Mouse (Mus musculus): ENCODE data around the gene Nrp2.

The Nrp2 gene

DNA sequence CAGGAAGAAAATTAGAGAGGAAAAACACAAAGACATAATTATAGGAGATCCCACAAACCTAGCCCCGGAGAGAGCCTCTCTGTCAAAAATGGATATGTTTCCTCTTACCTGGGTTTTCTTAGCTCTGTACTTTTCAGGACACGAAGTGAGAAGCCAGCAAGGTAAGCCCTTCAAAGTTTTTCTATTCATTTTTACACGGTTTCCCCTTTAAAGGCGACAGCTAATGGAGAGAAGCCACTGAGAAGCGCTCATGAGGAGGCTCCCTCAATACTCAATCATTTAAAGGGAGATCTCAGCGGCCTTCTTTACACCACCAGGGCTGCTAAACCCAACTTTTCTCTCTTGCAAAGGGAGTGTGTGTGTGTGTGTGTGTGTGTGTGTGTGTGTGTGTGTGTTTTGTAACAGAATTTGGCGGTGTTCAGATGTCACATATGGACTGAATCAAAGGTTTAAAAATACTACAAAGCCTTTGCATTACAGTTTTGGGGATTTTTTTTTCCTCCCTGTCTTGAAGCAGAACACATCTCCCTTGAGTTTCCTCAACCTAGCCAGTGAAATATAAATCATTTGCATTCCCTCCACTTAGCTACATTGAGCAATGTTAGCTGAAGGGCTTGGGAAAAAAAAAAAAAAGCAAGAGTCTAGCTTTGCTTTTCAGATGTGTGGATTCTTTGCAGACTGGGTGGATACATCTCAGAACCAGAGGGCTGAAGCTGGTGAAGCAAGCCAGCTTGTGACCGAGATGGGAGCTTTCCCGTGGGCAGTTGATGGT, 1.2 kb downstream of the Nrp2 start:
- in situ Hi-C loops (cut with MboI; ENCODE audit: unreplicated experiment in 2 of 2) = no loop called here

DNA sequence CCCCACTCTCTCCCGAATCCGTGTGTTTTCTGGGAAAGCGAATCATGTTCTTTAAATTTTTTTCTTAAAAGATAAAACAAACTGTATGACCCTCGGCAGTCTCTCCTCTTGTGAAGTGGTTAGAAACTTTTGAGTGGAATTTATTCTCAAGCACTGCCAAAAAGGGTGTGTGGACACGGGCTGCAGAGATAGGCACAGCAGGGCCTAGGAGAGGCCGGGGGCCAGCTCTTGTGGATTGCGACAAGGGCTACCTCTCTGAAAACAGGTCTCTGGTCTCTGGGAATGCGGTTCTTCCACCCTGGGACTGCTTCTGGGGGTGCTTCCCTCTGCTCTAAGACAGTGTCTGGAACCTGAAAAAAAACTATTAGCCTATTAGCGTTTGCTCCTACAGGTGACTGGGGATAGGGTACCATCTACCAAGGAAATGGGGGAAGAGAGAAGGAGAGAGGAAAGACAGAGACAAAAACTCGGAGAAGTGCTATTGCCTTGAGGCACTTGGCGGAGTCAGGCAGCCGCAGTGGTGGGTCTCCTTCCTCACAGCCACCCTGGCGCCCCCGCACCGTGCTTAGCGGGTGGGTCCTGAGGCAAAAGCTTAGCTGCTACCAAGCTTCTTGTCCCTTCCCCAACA, 1.9 kb downstream of the Nrp2 start:
- in situ Hi-C loops (cut with MboI; ENCODE audit: unreplicated experiment in 2 of 2) = no loop called here

DNA sequence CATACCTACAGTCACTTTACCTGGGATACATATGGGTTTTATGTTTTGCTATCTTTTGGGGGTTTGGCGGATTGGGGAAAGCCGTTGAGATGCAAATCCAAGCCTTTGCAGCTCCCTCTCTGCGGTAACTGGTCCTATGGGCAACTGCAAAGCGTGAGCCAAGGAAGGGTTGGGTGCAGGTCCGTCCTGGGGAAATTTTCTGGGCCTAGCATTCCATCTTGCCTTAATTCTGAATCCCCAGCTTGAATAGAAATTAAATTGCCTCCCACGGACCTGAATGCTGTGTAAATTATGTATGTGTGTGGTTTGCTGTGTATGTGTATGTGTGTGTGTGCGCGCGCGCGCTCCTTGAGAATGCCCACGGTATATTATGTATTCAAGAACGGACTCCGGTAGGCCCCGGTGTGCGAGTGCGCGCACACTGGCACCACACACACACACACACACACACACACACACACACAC, 2.5 kb downstream of the Nrp2 start:
- in situ Hi-C loops (cut with MboI; ENCODE audit: unreplicated experiment in 2 of 2) = no loop called here

DNA sequence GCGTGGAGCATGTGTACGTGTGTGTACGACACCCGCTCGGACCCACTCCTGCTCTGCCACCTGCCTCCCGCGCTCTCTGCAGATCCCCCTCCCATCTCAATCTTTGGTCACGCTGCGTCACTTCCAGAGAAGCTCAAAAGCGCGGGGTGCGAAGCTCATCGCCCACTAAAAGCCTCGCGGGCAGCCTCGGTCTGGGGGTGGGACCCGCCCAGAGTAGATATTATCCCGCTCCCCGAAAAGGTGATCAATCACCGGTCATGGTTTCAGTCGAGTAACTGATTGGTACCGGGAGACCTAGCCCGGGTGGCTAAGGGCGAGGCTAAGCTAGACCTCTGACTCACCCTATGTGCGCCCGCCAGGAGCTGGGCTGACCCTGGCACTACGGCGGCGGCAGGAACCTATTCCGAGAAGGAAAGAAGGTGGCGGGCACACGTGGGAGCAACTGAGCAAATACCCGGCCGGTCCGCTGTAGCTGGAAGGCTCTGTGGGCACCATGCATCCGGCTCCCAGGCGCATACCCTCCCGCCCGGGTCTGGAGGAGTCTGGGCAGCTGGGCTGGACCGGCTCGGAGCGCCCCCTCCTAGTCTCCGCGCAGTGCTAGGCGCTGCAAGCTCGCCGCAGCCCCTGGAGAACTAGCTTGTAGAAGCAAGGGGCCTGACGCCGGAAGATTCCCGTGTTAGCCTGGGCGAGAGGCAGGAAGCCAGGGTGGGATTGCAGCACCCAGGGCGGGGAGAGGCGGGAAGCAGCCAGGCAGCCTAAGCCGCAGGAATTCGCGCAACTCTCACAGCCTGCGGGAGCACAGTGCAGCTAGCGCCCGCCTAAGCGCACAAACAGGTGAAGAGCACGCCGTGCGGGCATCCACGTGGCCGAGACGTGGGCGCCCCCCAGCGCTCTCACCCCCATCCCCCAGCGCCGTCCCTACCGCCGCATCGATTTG, 3.3 kb downstream of the Nrp2 start:
- in situ Hi-C loops (cut with MboI; ENCODE audit: unreplicated experiment in 2 of 2) = no loop called here

DNA sequence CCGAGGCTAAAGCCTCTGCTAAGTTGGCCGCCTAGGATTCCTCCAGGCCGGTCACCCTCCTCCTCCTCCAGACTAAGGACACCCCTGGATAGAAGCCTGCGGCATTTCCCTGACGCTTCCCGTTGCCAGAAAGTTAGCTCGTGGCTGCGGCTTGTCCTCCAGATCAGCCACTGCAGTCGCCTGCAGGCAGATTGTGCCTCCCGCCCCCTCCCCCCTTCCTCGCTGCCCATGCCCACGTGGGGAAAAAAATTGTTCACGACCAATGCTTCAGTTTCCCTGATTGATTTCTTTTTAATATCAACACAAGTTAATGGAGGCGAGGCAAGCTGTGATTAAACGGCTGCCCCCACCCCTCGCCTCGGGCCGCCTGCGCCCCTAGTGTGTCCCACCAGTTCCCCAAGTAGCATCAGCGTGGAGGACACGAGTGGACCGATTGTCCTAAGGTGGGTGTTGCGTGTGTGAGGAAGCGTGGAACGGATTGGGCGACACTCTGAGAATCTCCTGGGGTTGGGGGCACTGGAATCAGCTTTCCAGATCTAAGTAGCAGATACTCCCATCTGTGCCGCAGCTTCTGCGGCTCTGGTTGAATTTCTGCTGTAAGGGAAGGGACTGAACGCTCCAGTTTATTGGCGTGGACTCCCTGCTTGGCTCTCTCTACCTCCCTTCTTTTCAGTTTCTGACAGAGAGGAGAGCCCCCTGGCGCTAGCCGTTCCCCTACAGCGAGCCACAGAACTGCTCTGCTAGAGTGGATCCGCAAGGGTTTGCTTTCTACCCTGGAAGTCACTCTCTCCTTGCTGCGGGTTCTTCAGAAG, 4.2 kb downstream of the Nrp2 start:
- in situ Hi-C loops (cut with MboI; ENCODE audit: unreplicated experiment in 2 of 2) = no loop called here

DNA sequence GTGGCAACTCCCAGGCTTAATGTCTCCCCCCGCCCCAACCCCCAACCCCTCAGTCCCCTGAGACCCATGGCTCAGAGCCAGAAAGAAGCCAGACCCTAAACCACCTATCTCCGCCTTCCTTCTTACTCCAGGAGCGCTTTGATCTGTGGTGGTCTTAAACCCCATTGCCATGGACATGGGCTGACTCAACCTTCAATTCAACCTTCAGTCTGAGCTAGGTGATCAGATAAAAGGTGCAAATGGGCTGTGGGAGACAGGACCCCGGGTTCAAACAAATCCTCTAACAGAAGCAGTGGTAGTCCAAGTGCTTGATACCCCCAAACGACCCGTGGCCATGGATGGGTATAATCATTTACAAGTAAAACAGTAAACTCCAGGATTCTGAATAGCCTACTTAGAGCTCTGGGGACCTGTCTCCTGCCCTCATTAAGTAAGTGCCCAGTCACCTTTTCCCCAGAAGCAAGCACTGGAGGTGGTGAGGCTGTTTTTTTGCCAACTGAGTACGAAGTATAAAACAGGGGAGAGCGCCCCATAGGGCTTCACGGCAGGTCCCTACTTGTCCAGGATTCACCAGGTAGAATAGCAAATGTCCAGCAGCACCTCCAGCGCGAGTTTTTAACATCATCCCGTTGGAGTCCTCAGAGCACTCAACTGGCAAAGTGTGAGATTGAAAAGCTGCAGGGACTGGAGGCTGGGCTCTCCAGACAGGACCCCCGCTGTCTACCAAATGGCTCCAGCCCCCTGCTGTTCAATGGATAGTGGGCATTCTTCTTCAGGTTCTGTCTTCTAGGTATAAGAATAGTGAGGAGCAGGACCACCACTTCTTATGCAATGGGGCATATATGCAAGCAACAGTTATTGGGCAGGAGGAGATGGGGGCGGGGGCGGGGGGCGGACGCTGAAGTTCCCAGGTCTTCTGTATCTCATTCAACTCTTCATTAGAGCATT, 5.1 kb downstream of the Nrp2 start:
- in situ Hi-C loops (cut with MboI; ENCODE audit: unreplicated experiment in 2 of 2) = no loop called here

DNA sequence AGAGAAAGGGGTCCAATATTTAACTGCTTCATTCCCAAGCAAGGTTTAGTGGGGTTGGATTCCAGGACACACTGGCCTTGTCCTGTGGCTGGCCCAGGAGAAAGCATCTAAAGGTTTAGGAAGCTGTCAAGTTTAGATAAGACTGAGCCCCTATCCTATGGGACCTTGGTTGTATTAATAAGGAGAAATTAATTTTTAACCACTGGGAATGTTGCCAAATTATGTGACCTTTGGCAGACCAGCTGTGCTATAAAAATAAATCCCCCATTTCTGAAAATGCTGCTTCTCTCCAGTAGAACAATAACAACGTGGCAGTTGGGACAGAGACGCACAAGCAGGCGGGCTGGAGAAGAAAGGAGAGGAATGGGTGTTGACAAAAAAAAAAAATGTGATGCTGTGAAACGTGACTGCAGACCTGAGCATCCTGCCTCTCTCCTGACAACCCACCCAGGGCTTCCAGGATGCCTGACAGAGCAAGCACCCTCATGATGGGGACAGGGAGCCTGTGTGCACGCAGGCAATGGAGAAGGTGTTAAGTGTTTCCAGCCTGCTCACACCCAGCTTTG, 6.8 kb downstream of the Nrp2 start:
- in situ Hi-C loops (cut with MboI; ENCODE audit: unreplicated experiment in 2 of 2) = no loop called here

DNA sequence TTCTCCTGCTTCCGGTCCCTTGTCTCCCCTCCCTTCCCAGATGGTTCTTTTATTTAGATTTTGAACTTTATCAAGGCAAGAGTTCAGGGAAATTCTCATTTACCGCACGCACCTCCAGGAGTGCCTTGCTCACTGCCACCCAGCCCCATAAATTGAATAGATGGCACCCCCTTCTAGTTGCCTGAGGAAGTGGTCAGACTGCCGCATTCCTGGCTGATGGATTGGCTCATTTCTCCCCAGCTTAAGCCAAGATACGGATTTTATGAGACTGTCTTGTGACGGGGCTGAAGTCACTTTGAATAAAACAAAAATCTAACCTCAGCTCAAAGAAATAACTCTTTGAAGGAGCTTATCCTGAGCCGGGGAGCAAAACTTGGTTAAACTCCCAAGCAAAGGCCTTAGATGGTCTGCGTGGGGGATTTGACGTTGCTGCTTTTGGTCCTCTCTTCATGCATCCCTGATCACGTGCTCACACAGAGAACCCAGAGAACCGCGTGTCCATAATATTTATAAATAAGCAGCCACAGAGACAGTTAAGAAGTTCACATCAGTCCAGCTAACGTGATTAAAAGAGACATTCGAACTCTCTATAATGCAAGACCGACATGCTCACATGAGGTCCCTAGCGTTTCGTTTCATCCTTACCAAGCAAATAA, 10.1 kb downstream of the Nrp2 start:
- in situ Hi-C loops (cut with MboI; ENCODE audit: unreplicated experiment in 2 of 2) = no loop called here

DNA sequence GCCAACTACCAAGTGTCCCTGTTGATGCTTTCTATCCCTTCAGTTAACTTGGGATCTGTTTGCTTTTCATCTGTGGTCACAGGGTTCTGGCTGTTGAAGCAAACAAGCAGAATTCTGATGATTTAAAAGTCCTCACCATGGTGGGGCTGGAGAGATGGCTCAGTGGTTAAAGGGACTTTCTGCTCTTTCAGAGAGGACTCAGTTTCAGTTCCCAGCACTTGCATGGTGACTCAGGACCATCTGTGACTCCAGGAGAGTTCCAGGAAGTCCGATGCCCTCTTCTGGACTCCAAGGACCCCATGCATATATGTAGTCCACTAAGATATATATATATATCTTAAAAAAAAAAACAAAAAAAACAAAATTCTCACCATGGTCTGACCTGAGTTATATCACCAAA, 11.9 kb downstream of the Nrp2 start:
- in situ Hi-C loops (cut with MboI; ENCODE audit: unreplicated experiment in 2 of 2) = no loop called here

DNA sequence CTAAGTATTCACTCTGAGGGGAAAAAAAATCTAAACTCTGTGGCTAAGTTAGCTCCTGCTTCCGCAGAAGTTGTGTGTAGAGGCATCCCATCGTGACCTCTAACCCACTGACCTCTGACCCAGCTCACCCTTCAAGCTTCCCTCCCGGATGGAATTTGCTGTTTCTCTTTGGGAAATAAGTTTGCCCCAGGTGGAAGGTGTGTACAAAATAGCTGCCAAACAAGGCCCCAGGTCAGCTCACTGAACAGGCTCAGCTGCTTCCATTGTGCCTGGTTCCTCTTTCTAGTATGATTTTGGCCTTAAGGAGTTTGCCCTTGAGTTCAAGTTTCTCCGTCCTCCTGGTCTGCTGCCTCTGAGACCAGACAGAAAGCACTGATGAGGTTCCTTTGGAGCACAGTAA, 12.6 kb downstream of the Nrp2 start:
- in situ Hi-C loops (cut with MboI; ENCODE audit: unreplicated experiment in 2 of 2) = no loop called here

DNA sequence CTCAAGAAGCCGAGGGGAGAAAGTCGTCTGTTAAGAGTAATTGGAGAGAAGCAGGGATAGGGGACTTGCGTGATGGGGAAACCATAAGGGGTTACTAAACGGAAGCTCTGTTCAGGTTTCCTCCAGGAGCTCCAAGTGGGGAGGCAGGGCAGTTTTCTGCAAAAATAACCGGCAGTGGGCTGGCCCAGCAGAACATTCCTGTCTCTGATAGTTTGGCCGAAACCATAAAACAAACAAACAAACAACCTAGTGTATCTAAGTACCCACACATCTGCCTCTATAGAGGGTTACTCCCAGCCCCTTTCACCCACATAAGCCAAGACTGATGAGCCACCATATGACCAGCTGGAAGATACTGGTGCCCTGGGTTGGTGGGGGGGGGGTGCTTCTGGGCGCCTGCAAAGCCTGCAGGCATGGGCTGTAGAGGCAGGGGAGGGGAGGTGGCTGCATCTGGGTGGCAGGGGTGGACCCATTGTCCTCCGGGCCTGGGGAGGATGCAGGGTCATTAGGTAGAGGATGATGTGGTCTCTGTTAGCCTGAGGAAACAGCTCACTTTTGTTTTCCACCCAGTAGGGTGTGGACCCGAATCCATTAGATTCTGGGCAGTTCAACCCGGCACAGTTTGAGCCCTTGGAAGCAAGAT, 13.9 kb downstream of the Nrp2 start:
- in situ Hi-C loops (cut with MboI; ENCODE audit: unreplicated experiment in 2 of 2) = no loop called here

DNA sequence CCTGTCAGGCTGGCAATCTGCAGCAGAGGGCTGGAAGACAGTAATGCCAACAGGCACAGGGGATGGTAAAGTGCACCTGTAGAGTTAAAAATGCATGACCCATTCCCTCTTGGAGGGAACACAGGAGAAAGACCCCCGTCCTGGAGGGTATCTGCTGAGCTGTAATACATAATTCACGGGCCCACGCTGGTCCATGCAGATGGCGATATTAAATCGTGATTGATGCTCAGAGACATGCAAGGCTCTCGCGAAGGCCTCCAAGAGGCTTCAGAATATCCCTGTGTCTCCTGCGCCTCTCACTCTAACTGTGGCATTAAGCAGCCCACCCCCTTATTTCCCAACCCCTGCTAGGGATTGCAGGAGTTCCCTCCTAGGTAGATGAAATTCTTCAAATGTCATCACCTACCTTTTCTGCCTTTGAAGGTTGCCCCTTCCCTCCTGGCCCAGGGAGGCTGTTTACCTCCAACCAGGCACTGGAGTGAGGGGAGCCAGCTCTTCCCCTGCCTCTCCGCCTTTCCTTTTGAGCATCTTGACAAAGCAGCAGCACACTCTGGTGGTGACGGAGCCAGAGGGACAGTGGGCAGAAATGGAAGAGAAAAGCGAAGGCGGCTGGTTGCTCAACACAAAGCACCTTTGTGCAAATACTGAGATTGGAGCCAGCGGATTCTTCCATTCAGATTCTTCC, 14.6 kb downstream of the Nrp2 start:
- in situ Hi-C loops (cut with MboI; ENCODE audit: unreplicated experiment in 2 of 2) = no loop called here

DNA sequence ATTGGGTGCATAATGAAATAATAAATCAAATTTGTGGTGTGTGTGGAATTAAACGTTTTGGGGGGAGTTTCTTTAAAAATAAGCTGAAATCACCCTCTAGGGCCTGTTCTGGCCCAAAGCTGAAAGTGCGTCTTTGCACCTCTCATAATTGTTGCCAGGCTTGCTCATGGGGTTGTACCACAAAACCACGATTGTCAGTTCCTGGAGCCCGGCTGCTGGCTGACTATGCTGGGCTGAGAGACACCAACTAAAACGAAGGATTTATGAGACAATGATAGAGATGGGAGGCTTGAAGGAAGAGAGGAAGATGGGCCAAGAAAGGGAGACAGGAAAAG, 15.1 kb downstream of the Nrp2 start:
- in situ Hi-C loops (cut with MboI; ENCODE audit: unreplicated experiment in 2 of 2) = no loop called here

DNA sequence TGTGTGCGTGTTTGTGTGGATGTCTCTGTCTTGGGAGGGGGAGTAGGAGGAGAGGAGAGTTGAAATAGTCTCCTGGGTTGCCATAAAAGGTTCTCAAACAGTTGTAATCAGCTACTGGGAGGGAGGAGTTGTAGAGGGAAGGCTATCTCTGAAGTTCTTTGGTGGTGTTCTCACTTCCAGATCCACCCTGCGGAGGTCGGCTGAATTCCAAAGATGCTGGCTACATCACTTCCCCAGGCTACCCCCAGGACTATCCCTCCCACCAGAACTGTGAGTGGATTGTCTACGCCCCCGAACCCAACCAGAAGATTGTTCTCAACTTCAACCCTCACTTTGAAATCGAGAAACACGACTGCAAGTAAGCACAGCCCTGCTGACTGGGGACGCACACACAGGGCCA, 15.7 kb downstream of the Nrp2 start:
- in situ Hi-C loops (cut with MboI; ENCODE audit: unreplicated experiment in 2 of 2) = no loop called here

DNA sequence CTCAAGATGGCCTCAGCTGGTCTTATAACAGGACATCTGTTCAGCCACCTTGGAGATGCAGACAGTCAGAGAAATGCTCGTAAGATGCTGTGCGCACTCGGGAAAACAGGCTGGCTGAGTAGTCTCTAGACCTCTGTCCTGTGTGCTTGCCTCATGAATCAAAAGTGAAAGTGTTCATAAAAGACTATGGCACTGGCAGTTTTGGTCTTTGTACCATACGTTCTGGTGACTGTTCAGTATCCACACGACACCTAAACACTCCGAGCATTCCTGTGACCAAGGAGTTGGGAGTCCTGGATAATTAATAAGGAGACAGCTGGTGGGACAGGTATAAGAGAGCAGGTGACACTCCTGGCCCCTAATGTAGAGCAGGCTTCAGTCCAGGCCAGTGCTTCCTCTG, 16.7 kb downstream of the Nrp2 start:
- in situ Hi-C loops (cut with MboI; ENCODE audit: unreplicated experiment in 2 of 2) = no loop called here

DNA sequence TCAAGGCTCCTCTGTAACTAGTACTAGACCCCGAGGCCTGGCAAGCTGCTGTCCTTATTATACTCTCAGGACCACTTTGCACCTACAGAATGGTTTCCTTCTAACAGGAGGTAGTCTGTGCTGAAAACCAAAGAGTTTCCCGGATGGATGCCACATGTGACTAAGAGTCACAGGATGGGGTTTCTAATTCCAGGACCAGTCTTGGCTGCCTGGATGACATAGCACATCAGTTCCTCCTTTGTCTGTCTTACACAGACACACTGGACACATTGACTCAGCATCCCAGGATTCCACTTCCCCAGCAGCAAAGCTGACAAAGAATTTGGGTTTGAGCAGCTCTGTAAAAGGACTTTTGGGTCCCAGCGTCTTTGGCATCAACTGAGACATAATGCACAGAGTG, 17.1 kb downstream of the Nrp2 start:
- in situ Hi-C loops (cut with MboI; ENCODE audit: unreplicated experiment in 2 of 2) = no loop called here

Measured in v-Abl transformed pro-B cells (cell line).